Mouse (Mus musculus) forebrain, postnatal 0 days (tissue): ENCODE measurements around the gene Six6. TPM values are rescaled to one million over a fixed set of nuclear protein-coding genes. Genes with fewer than 3 reads are reported as not detected.
A peak's percentile ranks its signal among the peaks of the same experiment; 100 is the strongest.

Experiments used
- ATAC-seq: fragments of 200-750 bp; cut with Nextera tagmentation; 2 replicates; pipeline ENCODE4 v1.8.0; 2017; ENCODE audit warnings: mild to moderate bottlenecking, moderate library complexity
- DNase-seq: peaks from one replicate; pipeline ENCODE4 v3.0.0-alpha.2; 2015
- H3K27ac ChIP-seq: fragments of 300-500 bp; sonication (generic); 2 replicates; pipeline ENCODE4 v1.5.1; 2014; ENCODE audit warnings: low read depth, mild to moderate bottlenecking, antibody characterized with exemption, low read length, moderate library complexity, mixed read lengths
- H3K27me3 ChIP-seq: fragments of 300-500 bp; sonication (generic); 2 replicates; pipeline ENCODE4 v1.6.1; 2014; ENCODE audit warnings: mild to moderate bottlenecking, low read length, mixed read lengths; ENCODE audit not compliant: insufficient read depth
- H3K36me3 ChIP-seq: fragments of 300-500 bp; sonication (generic); 2 replicates; pipeline ENCODE4 v1.6.1; 2014; ENCODE audit warnings: mild to moderate bottlenecking, moderate library complexity; ENCODE audit not compliant: insufficient read depth
- H3K4me1 ChIP-seq: fragments of 300-500 bp; sonication (generic); 2 replicates; pipeline ENCODE4 v1.6.1; 2014; ENCODE audit warnings: antibody characterized with exemption; ENCODE audit not compliant: insufficient read depth
- H3K4me2 ChIP-seq: fragments of 300-500 bp; sonication (generic); 2 replicates; pipeline ENCODE4 v1.6.1; 2014; ENCODE audit warnings: low read depth, mild to moderate bottlenecking, moderate library complexity
- H3K4me3 ChIP-seq: fragments of 300-500 bp; sonication (generic); 2 replicates; pipeline ENCODE4 v1.5.1; 2014; ENCODE audit warnings: low read depth, low read length, mixed read lengths
- H3K9ac ChIP-seq: fragments of 300-500 bp; sonication (generic); 2 replicates; pipeline ENCODE4 v1.6.1; 2014; ENCODE audit warnings: mild to moderate bottlenecking
- H3K9me3 ChIP-seq: fragments of 300-500 bp; sonication (generic); 2 replicates; pipeline ENCODE4 v1.6.1; 2016; ENCODE audit warnings: low read length
- CTCF ChIP-seq: sonication (generic); IDR thresholded peaks from 2 replicates; pipeline ENCODE4 v1.5.1; 2016; ENCODE audit warnings: antibody characterized with exemption, control low read depth, low read depth
- WGBS: fragments of 180-500 bp; shearing (Covaris S2); extraction: QIAGEN DNeasy Blood & Tissue Kit; methylation state at CpG from one replicate; pipeline ENCODE4 v1.1.7; 2014; 5-methylcytosine and 5-hydroxymethylcytosine counted together
- polyA plus RNA-seq: library from polyadenylated mRNA; unstranded; fragments of >200 nt; fragmentation: Nextera tagmentation; extraction: Ambion mirVana; gene quantifications from 2 replicates; pipeline ENCODE4 v1.2.1, GENCODE M21; 2015
- total RNA-seq: library from RNA; depleted of rRNA; stranded (reverse); fragments of >200 nt; gene quantifications from 2 replicates; pipeline ENCODE4 v1.2.3, GENCODE M21; 2014; rRNA removed

The Six6 gene
- total and polyA plus RNA-seq, 2 experiments from 2014 or later = 0.77 to 4.0 TPM

- H3K9me3 ChIP-seq = no peaks in the 10 kb centered on the region
- peaks cover 10% of the 10 kb centered on the region for H3K27me3 ChIP-seq
- 2% methylated on average over 12 of the region's 12 CpGs for WGBS
Observed at GRCm38 (mm10) chr12:72976718-72977117, 37.0 kb downstream of the Six6 start.

GRCm38 (mm10) chr12:72977851-72978250 lies 38.2 kb downstream of the Six6 start:
- Histone ChIP-seq H3K36me3 (no peaks in the 10 kb centered on the region), H3K9ac (no peak overlapping the region), H3K4me1 (no peaks in the 10 kb centered on the region), H3K27ac (no peak overlapping the region), H3K4me3 (no peak overlapping the region), H3K4me2 (no peak overlapping the region), H3K9me3 (no peaks in the 10 kb centered on the region), H3K27me3 (peaks cover 10% of the 10 kb centered on the region)
- no peak for DNase-seq
- ATAC-seq = no peak
- WGBS = 85% methylated on average over 3 of the region's 3 CpGs
- no peak for TF ChIP-seq CTCF

More at GRCm38 (mm10) chr12:72976718-72977117, 37.0 kb downstream of the Six6 start:
- H3K4me2 ChIP-seq = peak overlapping the region; percentile 31
- H3K4me3 ChIP-seq = no peak overlapping the region
- DNase-seq (peak; percentile 82), ATAC-seq (peak; percentile 87)
- H3K36me3 ChIP-seq = no peaks in the 10 kb centered on the region
- H3K4me1 ChIP-seq = no peaks in the 10 kb centered on the region
- TF ChIP-seq CTCF = peak; percentile 88
- H3K9ac ChIP-seq = no peak overlapping the region
- no peak overlapping the region for H3K27ac ChIP-seq

- TF ChIP-seq CTCF = no peak
- Histone ChIP-seq H3K36me3 (no peaks in the 10 kb centered on the region), H3K9me3 (no peaks in the 10 kb centered on the region), H3K4me2 (no peak overlapping the region), H3K4me3 (no peak overlapping the region), H3K27ac (no peak overlapping the region), H3K27me3 (peaks cover 7% of the 10 kb centered on the region), H3K9ac (no peak overlapping the region), H3K4me1 (no peaks in the 10 kb centered on the region)
- WGBS = 71% methylated on average over 5 of the region's 5 CpGs
- DNase-seq (no peak), ATAC-seq (no peak)
Observed at GRCm38 (mm10) chr12:72979236-72979635, 39.5 kb downstream of the Six6 start.

- Histone ChIP-seq H3K27me3 (no peaks in the 10 kb centered on the region; the same call in 1 of the 2 replicates), H3K36me3 (no peaks in the 10 kb centered on the region), H3K4me3 (no peak overlapping the region), H3K9me3 (no peaks in the 10 kb centered on the region), H3K4me1 (no peaks in the 10 kb centered on the region), H3K4me2 (no peak overlapping the region), H3K27ac (no peak overlapping the region), H3K9ac (no peak overlapping the region)
- no peak for TF ChIP-seq CTCF
- DNase-seq = no peak
- WGBS = 67% methylated on average over 10 of the region's 10 CpGs
- no peak for ATAC-seq
Observed at GRCm38 (mm10) chr12:72982616-72983015, 42.9 kb downstream of the Six6 start.

GRCm38 (mm10) chr12:72983071-72983857 lies 43.6 kb downstream of the Six6 start:
- 83% methylated on average over 8 of the region's 8 CpGs for WGBS
- no peaks in the 10 kb centered on the region for H3K27me3 ChIP-seq
- TF ChIP-seq CTCF = no peak
- no peaks in the 10 kb centered on the region for H3K4me1 ChIP-seq
- H3K27ac ChIP-seq = no peak overlapping the region
- no peak overlapping the region for H3K4me3 ChIP-seq
- no peak overlapping the region for H3K9ac ChIP-seq
- no peak for DNase-seq
- no peaks in the 10 kb centered on the region for H3K9me3 ChIP-seq
- H3K4me2 ChIP-seq = no peak overlapping the region
- no peaks in the 10 kb centered on the region for H3K36me3 ChIP-seq
- no peak for ATAC-seq

Other genes starting within 250 kb of the Six6 start
- 192 and 194 TPM in 2 replicates for gene Ppm1a, start 182.4 kb upstream of the Six6 start, total RNA-seq
- 61.7 and 69.9 TPM in 2 replicates for gene Ppm1a, start 182.4 kb upstream of the Six6 start, polyA plus RNA-seq
- gene 4930447C04Rik, start 882 bp downstream of the Six6 start, total RNA-seq = 4.3 and 9.4 TPM in 2 replicates
- gene 4930447C04Rik, start 882 bp downstream of the Six6 start, polyA plus RNA-seq = 2.3 TPM in 2 replicates
- gene Six1, start 114.0 kb downstream of the Six6 start, total RNA-seq = 0.62 and 0.77 TPM in 2 replicates
- 0.65 TPM in 2 replicates for gene Six1, start 114.0 kb downstream of the Six6 start, polyA plus RNA-seq
- gene Six4, start 173.6 kb downstream of the Six6 start, total RNA-seq = 0.31 and 0.43 TPM in 2 replicates
- 0.09 and 0.13 TPM in 2 replicates for gene Six4, start 173.6 kb downstream of the Six6 start, polyA plus RNA-seq
- gene Mnat1, start 183.8 kb downstream of the Six6 start, total RNA-seq = 14.8 and 16.1 TPM in 2 replicates
- gene Mnat1, start 183.8 kb downstream of the Six6 start, polyA plus RNA-seq = 16.3 and 18.6 TPM in 2 replicates